Mouse (Mus musculus) erythroblast, embryonic 14.5 days (primary cell): ENCODE data around the gene Paqr5.

ENCODE experiments used
- GATA1 ChIP-seq: IDR thresholded peaks from 2 replicates; pipeline ENCODE4 v1.6.1; 2012; ENCODE audit warnings: low read length, inconsistent platforms, mixed read lengths
- TAL1 ChIP-seq: IDR thresholded peaks from 3 replicates; pipeline ENCODE4 v1.6.1; 2012; ENCODE audit warnings: low read length, inconsistent platforms, mixed read lengths

GRCm38 (mm10) chr9:61917436-61917835 is 109.2 kb downstream of the Paqr5 start:
- TF ChIP-seq TAL1: no peak
- no peak for TF ChIP-seq GATA1
